Mouse (Mus musculus) cerebellum, adult (tissue): ENCODE measurements at regions not wholly inside any gene's neighbourhood (a gene's known extent, or its start where the extent isn't known, plus 50 kb on each side); places are given as distances from the start of the nearest gene placed in this dataset.
A peak's percentile ranks its signal among the peaks of the same experiment; 100 is the strongest.

ENCODE experiments used
- ATAC-seq: cut with Nextera tagmentation; 2 replicates; pipeline ENCODE4 v1.9.2; 2017; ENCODE audit warnings: mild to moderate bottlenecking, moderate library complexity, mixed read lengths; ENCODE audit not compliant: insufficient number of reproducible peaks, low FRiP score, low TSS enrichment

DNA sequence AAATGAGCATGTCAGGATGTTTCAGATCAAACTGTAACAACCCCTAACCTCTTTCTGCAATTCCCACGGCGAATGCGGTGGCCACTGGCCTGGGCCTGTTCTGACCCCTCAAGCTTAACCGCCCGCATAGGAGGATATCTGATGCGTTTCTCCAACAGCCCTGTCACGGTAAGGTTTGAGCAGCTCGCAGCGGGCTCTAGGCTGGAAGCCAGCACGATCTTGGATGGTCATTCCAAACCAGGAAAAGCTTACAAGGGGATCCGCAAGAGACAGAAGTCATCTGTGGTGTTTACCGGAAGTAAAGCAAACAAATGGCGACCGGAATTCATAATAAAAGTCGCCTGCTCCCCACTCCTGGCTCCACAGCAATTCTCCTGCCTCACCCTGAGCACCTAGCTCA lies 281.7 kb downstream of the Pdcd6ip start:
- ATAC-seq = no peak

DNA sequence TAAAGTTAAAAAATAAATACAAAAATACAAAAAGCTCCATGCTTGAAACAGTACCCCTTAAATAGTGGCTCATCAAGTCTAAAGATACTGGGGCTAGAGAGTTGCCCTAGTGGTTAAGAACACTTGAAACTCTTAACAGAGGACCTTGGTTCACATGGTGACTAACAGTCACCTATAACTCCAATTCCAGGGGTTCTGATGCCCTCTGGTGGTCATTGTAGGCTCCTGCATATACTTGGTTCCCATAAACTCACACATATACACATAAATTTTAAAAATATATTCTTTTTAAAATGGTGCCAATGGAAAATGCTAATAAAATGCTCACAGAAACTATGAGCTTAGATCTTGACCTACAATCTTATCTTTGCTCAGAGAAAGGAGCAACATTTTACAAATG lies 286.4 kb downstream of the Pdcd6ip start:
- no peak for ATAC-seq

DNA sequence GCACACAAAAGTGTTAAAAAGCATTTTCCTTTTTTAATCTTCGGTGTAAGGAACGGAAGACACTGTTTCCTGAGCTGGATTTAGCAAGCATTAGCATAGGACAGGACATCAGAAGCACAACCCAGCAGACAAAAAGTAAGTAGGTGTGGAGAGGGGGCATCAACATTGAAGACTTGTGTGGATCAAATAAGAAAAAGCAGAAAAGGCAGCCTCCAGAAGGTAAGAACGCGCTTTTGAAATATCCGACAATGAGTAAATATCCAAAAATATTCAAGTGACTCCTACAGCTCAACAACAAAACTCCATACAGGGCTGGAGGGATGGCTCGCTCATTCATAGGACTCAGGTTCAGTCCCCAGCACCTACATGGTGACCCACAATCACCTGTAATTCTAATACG lies 286.9 kb downstream of the Pdcd6ip start:
- no peak for ATAC-seq

DNA sequence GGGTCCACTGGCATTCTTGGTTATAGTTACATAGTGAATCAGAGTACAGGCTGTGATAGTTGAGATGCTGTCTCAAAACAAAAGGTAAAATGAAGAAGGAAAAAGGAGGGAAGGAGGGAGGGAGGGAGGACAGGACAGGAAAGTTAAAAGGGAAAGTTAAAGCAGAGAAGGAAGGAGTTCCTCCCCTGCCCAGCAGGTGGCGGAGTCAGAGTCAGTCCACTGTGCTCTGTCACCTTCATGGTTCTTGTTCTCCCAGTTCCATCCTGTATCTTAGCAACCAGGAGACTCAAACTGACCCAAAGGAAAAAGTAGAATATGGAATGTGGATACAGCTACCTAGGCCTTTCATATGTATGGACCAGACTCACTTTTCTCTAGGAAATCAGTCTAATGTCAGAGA lies 288.3 kb downstream of the Pdcd6ip start:
- ATAC-seq = no peak

DNA sequence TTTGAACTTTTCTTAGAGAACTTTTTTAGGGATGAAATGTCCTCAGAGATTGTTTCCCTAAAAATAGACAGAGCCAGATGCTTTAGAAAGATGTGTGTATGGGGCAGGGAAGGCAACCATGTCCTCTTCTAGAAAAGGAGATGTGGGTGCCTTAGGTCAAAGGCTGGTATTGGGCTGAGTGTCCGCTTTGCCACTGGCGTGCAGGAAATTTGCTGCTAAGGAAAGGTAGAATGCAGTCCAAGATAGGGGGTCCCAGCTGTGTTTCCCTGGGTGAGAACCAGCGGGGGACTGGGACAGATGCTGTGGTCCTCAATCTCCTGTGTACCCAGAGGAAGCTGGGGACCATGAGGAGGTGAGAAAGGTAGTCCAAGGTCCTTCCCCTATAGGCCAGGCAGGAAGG lies 291.0 kb downstream of the Pdcd6ip start:
- no peak for ATAC-seq

DNA sequence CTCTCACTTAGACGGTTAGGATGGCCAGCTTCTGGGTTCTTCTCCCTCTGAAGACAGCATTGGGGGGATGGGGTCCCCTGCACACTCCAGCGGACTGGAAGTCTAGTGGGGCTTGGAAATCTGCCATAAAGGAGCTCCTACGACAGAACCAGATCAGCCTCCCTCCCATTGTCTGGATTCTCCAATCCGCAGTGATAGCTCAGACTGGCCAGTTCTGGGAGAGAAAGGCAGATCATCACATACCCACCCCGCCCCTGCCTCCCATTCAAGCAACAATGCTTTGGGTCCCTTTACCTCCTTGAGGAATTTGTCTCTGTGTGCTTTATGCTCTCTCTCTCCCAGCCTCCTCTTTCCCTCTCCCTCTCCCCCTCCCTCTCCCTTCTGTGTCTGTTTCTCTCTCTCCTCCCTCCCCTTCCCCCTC lies 292.5 kb downstream of the Pdcd6ip start:
- no peak for ATAC-seq

DNA sequence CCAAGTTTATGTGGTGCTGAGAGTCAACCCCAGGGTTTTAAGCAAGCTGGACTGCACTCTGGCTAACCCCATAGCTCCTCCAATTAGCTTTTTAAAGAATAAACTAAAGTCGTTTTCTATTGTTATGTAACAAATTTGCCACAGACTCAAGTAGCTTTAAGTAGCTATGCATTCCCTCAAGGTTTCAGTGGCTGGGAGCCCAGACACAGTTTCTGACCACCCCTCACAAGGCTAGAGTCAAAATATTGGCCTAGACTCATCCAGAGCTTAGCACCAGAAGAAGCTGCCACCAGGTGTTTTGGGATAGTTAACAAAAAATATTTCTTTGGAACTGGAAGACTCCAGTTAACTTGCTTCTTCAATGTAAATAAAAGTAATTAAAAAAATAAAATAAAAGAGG lies 293.4 kb downstream of the Pdcd6ip start:
- no peak for ATAC-seq

DNA sequence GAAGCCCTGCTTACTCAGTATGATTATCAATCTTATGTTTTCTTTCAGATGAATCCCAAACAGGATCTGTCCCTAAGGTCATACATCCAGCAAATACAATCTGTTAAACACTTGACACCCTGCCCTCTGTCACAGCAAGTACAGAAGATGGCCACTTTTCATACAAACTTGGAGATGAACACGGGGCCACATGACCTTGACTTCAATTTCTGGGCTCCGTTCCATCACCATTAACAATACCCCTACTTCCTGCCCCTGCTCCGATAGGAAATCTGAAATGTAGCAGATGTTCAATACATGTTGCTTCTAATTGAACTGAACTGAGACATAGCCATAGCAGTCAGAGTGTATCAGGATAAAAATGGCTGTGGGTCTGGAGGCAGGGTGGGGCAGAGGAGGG lies 294.2 kb downstream of the Pdcd6ip start:
- ATAC-seq = no peak

DNA sequence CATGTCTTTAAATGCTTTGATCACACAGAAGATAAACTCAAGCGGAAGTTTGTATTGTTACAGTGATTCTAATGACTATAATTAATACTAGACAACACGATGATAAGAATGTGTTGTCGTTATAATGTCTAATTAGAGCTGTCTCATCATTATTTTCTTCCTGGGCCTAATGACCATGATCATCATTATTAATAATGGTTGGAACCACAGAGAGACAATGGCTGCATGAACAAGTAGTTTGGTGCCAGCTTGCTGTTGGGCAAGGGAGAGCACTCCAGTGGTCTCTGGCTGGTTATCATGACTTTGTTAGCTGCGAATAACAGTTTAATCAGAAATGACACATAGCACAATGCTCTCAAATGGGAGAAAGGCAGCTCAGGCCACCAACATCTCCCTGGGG lies 296.4 kb downstream of the Pdcd6ip start:
- ATAC-seq = no peak

DNA sequence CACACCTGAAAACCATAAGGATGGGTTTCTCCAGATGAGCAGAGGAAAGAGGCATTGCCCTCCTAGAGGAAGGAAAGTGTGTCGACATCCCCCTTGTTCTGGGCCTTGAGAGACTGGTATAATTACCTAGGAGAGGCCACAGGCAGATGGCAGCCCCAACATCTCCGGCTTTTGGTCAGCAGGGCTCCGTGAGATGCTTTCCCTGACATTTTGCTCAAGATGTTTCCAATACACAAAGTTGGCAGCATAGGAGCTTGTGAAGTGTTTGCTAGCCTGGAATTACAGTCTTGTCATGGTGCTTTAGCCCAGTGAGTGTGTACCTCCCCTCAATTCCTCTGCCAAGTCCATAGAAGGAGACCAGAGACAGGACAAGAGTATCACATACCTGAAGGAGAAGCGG lies 299.5 kb downstream of the Pdcd6ip start:
- no peak for ATAC-seq

DNA sequence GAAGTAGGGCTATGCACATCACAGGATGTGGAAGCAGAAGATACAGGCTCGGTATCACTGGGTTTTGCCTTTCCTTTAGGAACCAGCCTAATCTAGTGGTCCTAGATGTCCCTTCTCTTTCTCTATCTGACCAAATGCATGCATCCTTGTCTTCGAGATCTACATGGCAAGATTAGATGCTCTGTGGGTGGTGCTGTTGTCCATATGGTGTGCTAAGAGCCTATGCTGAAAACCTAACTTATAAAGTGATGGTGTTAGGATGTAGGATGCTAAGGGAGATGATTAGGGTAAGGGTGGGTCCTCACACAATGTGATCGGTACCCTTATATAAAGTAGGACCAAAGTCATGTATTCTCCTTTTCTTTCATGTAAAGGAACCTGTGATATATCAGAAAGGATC lies 313.7 kb downstream of the Pdcd6ip start:
- no peak for ATAC-seq

DNA sequence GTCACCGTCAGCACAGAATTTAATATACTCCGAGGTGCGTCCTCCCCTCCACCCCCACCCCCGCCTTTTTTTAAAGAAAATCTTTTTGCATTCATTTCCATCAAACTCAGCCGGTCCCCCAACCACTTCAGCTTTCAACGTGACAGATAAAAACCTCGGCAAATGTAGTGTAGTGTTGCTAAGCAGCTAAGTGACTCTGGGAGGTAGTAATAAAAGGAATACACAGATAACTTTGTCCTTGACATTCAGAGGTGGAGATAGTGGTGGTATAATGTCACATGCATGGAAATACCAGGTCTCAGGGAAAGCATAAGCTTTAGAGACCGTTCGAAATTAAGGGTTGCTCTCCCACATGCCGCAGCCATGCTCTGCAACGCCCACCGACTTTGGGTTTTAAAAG lies 320.7 kb downstream of the Pdcd6ip start:
- no peak for ATAC-seq

DNA sequence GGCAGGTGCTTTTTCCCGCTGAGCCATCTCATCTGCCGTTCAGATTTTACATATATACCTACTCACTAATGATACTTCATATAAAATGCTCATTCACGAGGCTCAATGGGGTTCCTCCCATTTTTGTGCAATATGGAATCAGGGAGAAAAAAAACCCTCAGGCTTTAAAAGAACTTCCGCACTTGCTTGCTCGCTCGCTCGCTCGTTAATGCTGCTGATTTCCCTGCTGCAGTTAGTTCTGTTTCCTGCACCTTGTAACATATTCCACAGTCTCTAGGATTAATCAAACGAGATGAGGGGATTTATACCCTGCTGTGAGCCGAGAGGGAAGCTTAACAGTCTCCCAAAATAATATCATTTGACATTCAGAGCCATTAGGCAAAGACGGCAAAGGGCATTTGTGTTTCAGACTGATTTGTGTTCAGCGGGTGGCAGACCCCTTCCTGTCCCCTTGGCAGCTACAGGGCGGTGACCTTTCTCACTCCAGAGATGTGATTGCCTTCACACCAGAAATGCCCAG lies 326.4 kb downstream of the Pdcd6ip start:
- ATAC-seq = no peak

DNA sequence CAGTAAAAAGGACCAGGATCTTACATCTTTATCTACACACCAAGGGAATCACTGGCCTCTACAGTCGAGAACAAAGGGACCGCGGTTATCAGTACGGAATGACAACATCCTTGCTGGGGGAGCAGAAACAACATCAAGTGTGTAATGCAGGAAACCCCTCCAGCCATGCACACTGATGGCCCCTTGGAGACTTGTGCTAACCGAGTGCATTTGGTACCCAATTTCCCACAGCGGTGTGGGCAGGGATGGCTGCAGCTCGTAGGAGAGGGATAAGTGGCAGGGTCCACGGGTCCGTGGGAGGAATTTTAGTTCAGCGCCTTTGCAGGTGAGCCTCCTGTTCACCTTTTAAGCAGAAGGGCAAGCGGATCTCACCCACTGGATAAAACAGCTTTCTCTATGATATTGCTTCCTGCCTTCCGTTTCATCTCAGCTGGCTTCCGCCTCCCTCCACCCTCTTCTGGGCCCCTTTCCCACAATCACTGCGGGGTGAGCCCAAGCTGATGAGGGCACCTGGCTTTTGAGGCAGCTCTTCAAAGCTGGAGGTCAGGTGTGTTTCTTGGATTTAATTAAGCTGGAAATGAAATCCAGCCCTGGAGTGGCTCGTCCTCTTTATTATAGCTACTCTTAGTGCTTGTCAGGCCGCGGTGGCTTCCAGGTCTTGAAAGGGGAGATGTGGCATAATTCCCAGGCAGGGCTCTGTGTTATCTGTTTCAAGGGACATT lies 327.5 kb downstream of the Pdcd6ip start:
- ATAC-seq = 0 out of 2 replicates have a peak, but pooled peaks have one; percentile 26

DNA sequence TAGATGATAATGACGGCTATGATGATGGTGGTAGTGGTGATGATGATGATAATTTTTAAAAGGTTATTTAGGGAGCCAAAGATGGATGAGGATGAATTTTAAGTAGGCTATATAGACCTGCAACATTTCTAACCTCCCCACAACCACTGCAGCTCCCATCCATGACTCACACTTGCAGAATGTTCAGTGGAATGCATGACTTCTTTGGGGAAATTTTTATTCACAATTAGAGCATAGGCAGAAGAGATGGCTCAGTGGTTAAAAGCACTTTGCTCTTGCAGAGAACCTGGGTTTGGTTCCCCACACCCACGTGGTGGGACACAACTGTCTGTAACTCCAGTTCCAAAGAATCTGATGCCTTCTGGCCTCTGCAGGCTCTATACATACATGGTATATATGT lies 329.5 kb downstream of the Pdcd6ip start:
- no peak for ATAC-seq

DNA sequence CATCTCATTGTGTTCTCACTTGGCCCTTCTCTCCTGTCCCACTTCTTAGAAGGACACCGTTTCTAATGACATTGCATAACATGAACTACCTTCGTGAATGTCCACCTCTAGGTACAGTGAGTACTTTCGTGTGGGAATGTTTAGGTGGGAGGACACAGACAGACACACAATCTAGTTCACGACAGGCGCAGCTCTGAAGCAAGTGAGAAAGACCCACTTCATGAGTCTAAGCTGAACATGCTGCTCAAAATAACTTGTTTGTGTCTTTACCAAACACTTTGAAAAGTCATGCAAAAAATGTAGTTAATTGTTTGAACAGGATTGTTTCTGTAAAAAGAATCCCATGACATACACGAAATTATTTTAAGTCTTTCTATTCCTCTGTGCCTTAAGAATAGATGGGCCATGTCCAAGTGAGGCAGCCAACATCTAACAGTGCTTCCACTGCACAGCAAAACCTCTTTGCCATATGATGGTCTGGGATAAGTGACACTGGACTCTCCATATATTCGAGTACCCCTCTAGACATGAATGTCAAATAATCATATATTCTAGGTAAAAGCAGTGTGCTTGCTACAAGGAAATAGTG lies 336.2 kb downstream of the Pdcd6ip start:
- ATAC-seq = no peak

DNA sequence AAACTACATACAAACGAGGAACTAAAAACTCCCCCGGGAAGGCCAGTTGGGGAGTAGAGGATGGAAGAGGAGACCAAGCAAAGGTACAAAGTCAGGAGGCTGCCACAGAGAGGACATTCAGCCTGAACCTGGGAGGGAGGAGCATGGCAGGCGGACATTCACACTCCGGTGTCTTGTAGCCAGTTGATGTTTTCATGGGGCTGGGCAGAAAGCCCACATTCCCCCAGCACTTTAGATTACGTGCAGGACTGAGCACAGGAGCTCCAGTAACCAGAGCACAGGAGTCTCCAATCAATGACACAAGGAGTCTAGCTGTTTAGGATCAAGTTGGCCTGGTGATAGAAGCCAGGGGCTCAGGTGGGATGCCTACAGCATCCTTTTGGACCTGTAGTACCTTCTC lies 360.1 kb downstream of the Pdcd6ip start:
- ATAC-seq = no peak

DNA sequence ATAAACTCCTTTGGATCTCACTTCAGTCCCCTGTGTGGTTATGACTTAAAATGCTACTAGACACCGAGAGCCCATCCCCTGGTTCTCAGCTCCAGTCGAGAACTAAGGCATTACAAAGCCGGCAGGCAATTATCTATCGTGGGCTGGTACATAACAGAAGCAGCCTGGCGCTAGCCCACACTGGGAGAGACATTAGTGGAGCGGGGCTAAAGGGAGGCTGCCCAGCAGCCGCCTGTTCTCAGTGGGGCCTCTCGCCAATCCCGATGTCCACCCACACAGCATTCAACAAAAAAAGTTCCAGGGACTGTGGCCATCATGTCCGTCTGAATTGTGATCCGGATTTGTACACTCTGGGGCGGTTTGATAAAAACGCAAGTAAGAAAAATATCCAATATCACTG lies 361.5 kb downstream of the Pdcd6ip start:
- no peak for ATAC-seq

DNA sequence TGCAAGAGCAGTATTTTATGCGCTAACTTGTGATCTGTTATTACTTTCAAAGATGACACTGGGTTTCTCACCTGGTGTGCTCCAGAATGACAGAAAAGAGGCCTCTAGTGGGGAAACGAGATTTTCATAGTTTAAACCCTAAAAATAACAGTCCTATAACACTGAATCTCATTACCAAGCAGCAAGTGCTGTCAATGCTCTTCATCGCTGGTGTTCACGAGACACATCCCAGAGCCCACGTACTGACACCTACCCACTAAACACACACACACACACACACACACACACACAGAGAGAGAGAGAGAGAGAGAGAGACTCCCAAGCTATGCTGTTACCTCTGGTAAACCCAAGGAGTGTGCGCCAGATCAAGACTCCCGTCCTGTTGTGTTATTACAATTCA lies 365.9 kb downstream of the Pdcd6ip start:
- ATAC-seq = no peak

DNA sequence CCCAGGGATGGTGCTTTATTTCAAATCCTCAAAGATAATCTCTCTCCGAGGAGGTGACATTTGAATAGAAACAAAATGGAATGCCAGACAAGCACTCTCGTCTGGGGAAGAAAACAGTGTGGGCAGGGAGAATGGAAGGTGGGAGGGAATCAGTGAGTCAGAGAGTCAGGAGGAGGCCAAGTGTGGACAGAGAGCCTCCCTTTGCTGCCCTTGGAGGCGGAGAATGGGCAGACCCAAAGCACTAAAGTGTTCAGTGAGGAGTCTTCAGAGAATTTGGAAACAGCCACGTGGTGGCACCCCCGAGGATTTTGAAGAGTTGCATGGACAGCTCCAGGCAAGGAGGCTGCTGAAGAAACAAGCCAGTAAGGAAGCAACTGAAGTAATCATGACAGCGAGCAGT lies 367.2 kb downstream of the Pdcd6ip start:
- ATAC-seq = no peak

DNA sequence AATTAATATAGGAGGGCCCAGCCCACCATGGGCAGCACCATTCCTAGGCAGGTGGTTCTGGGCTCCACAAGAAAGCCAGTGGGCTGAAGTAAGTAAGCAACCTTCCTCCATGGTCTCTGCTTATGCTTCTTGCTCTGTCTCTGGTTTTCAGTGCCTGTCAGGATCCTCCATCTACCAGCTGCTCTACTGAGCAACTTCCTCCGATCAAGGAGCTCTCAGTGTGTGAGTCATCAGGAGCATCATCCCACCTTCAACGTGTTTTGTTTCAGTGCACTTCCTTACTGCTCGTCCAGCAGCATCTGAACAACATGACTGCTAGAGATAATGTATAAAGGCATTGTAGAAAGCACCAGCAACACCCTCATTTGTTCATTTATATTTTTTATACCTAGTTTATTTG lies 368.0 kb downstream of the Pdcd6ip start:
- no peak for ATAC-seq

DNA sequence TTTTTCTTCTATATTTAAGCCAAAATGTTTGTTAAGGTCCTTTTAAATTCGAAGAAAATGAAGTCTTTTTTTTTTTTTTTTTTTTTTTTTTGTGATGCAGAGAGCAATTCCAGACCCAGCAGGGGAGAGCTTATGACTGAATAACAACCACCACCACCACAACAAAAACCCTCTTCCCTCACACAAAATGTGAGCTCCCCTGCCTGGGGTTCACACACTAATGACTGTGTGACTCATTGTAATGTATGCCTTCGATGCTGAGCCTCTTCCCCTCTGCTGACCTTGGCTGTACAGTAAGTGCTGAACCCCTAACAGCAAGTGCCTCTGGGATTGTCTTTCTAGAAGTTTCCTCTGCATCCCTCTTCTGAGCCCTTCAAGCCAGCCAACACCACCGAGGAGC lies 383.6 kb downstream of the Pdcd6ip start:
- ATAC-seq = no peak
